Mouse (Mus musculus): ENCODE data around the gene Cnnm4. TPM values are rescaled to one million over a fixed set of nuclear protein-coding genes. Genes with fewer than 3 reads are reported as not detected.

Gene Cnnm4
- polyA plus RNA-seq, 1 experiment, result 6.2 TPM

DNA sequence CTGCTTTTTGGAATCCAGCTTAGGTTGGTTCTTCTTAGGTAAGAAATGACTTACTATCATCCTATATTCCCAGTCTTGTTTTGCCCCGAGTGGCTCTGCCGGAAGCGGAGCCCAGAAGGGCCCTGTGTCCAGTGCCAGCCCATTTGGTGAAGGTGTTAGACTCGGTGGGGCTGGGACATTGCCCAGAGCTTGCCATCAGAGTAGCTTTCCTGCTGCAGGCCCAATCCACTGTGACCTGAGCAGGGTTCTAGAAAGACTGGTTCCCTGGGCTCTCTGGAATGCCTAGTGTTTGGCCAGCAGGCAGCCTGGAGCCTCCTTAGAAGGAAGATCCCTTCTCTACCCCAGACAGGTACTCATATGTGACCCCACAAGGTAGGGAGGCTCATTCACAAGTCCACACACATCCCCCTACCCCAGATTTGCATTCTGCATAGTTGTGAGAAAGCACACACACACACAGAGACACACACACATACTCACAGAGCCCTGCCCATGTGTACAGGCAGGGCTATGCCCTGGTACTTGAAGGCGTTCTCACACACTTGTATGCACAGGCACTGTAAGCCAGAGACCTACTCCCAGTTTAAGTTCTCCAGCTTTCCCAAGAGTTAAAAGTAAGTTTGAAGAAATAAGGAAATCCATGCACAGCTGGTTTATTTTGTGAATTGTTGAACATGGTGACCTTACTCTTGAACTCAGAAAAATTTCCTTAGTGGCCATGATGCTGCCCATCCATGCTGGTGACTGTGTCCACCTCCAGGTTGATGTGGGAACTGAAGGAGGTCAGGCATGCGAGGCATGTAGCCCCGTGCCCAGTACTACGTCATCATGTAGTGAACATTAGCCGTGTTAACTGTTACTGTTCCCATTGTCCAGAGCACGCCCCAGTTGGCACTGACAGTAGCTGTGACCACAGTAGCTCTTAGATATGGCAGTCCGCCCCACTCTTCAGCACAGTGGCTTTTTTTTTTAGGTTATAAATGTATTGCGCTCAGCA, 8.8 kb downstream of the Cnnm4 start:
- TF ChIP-seq CTCF (IDR thresholded peaks at IDR 0.05; ENCODE audit: control insufficient read depth, insufficient read depth, insufficient read length) (no peak), USF1 (IDR thresholded peaks at IDR 0.05; ENCODE audit: low read depth) (no peak), MAX (IDR thresholded peaks at IDR 0.05) (no peak), MYOG (IDR thresholded peaks at IDR 0.05; ENCODE audit: control insufficient read depth, extremely low read depth, insufficient read length) (no peak), FOSL1 (IDR thresholded peaks at IDR 0.05; ENCODE audit: insufficient read depth, low read length, poor library complexity, severe bottlenecking) (no peak), CEBPB (IDR thresholded peaks at IDR 0.05; ENCODE audit: low read depth) (no peak), MYOD1 (IDR thresholded peaks at IDR 0.05; ENCODE audit: control insufficient read depth, insufficient read length, low read depth) (no peak)
- Histone ChIP-seq H3K79me3 (ENCODE audit: low read depth) (peaks cover 8% of the 10 kb centered on the region), H3ac (ENCODE audit: control insufficient read depth, insufficient read length, low read depth) (no peak overlapping the region), H3K79me2 (ENCODE audit: control insufficient read depth, insufficient read depth) (peaks cover 68% of the 10 kb centered on the region), H3K36me3 (ENCODE audit: control insufficient read depth, insufficient read depth) (no peaks in the 10 kb centered on the region), H3K4me3 (ENCODE audit: insufficient read depth, poor library complexity, severe bottlenecking) (no peak overlapping the region), H3K27me3 (ENCODE audit: control insufficient read depth, insufficient read depth, insufficient read length) (no peaks in the 10 kb centered on the region)

DNA sequence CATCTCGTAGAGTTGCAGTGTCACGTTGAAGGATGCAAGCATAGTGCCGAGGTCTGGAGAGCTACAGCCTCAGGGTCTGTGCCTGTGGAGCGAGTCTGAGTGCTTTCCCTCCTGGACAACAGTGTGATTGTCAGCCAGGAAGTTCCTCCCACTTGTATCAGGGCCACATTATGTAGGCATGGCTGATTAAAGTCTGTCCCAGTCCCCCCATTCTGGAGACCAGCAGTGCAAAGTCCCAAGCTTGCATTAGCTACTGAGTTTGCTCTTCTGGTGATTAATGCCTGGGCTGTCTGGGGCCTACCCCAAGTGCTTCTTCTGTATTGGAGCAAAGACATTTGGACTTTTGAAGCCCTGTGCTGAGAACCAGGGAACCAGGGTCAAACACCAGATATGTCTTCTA, 12.4 kb downstream of the Cnnm4 start:
- H3K27me3 ChIP-seq (ENCODE audit: control insufficient read depth, insufficient read depth, insufficient read length), result no peaks in the 10 kb centered on the region
- H3K79me3 ChIP-seq (ENCODE audit: low read depth), result peaks cover 1% of the 10 kb centered on the region
- H3K36me3 ChIP-seq (ENCODE audit: control insufficient read depth, insufficient read depth), result no peaks in the 10 kb centered on the region
- peaks cover 43% of the 10 kb centered on the region for H3K79me2 ChIP-seq (ENCODE audit: control insufficient read depth, insufficient read depth)
- H3K4me3 ChIP-seq (ENCODE audit: insufficient read depth, poor library complexity, severe bottlenecking), result no peak overlapping the region
- TF ChIP-seq MYOG (IDR thresholded peaks at IDR 0.05; ENCODE audit: control insufficient read depth, extremely low read depth, insufficient read length) (no peak), CEBPB (IDR thresholded peaks at IDR 0.05; ENCODE audit: low read depth) (no peak), FOSL1 (IDR thresholded peaks at IDR 0.05; ENCODE audit: insufficient read depth, low read length, poor library complexity, severe bottlenecking) (no peak), USF1 (IDR thresholded peaks at IDR 0.05; ENCODE audit: low read depth) (no peak)
- H3ac ChIP-seq (ENCODE audit: control insufficient read depth, insufficient read length, low read depth), result no peak overlapping the region

DNA sequence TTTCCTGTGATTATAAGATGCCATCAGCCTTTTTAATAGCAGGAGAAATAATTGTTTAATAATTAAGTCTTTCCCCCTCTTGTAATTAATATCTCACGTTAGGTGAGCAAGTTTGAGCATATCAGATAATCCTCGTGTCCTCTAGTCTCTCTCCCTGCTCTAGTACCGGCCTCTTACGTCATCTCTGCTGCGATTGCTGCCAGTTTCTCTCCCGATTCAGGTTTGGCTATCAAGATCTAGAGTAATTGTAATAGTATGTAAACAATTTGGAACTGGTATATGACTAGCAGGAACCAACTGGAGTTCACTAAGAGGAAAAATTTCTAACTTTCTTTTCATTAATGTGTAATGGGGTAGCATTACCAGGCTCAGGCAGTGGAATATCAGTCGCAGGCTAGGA, 13.7 kb downstream of the Cnnm4 start:
- Histone ChIP-seq H3K79me2 (ENCODE audit: control insufficient read depth, insufficient read depth) (peaks cover 32% of the 10 kb centered on the region), H3K27me3 (ENCODE audit: control insufficient read depth, insufficient read depth, insufficient read length) (no peaks in the 10 kb centered on the region), H3K79me3 (ENCODE audit: low read depth) (peaks cover 1% of the 10 kb centered on the region), H3ac (ENCODE audit: control insufficient read depth, insufficient read length, low read depth) (no peak overlapping the region), H3K36me3 (ENCODE audit: control insufficient read depth, insufficient read depth) (no peaks in the 10 kb centered on the region), H3K4me3 (ENCODE audit: insufficient read depth, poor library complexity, severe bottlenecking) (no peak overlapping the region)
- no peak for TF ChIP-seq MYOG (IDR thresholded peaks at IDR 0.05; ENCODE audit: control insufficient read depth, extremely low read depth, insufficient read length)
- TF ChIP-seq CEBPB (IDR thresholded peaks at IDR 0.05; ENCODE audit: low read depth), result no peak
- no peak for TF ChIP-seq MYOD1 (IDR thresholded peaks at IDR 0.05; ENCODE audit: control insufficient read depth, insufficient read length, low read depth)
- no peak for TF ChIP-seq MAX (IDR thresholded peaks at IDR 0.05)
- no peak for TF ChIP-seq USF1 (IDR thresholded peaks at IDR 0.05; ENCODE audit: low read depth)
- TF ChIP-seq CTCF (IDR thresholded peaks at IDR 0.05; ENCODE audit: control insufficient read depth, insufficient read depth, insufficient read length), result no peak
- no peak for TF ChIP-seq FOSL1 (IDR thresholded peaks at IDR 0.05; ENCODE audit: insufficient read depth, low read length, poor library complexity, severe bottlenecking)

DNA sequence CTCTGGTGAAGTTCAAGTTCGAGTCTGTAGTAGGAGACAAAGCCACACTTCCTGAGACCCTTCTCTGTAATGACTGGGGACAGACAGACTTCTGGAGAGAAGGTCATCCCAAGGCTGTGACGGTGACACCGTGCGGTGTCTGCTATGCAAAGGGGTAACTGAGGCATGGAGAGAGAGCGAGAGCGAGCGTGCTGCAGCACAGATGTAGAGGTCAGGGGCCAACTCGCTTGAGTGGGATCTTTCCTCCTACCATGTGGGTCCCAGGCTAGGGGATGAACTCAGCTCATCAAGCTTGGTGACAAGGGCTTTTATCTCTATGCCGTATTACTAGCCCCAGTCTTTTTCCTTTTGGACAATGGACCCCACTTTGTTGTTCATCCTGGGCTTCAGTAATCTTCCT, 15.7 kb downstream of the Cnnm4 start:
- Histone ChIP-seq H3K4me3 (ENCODE audit: insufficient read depth, poor library complexity, severe bottlenecking) (no peak overlapping the region), H3K27me3 (ENCODE audit: control insufficient read depth, insufficient read depth, insufficient read length) (no peaks in the 10 kb centered on the region), H3K79me2 (ENCODE audit: control insufficient read depth, insufficient read depth) (peaks cover 23% of the 10 kb centered on the region), H3K36me3 (ENCODE audit: control insufficient read depth, insufficient read depth) (no peaks in the 10 kb centered on the region), H3ac (ENCODE audit: control insufficient read depth, insufficient read length, low read depth) (no peak overlapping the region), H3K79me3 (ENCODE audit: low read depth) (no peaks in the 10 kb centered on the region)
- TF ChIP-seq FOSL1 (IDR thresholded peaks at IDR 0.05; ENCODE audit: insufficient read depth, low read length, poor library complexity, severe bottlenecking) (no peak), CTCF (IDR thresholded peaks at IDR 0.05; ENCODE audit: control insufficient read depth, insufficient read depth, insufficient read length) (no peak), MAX (IDR thresholded peaks at IDR 0.05) (no peak), USF1 (IDR thresholded peaks at IDR 0.05; ENCODE audit: low read depth) (no peak), CEBPB (IDR thresholded peaks at IDR 0.05; ENCODE audit: low read depth) (no peak), MYOD1 (IDR thresholded peaks at IDR 0.05; ENCODE audit: control insufficient read depth, insufficient read length, low read depth) (no peak), MYOG (IDR thresholded peaks at IDR 0.05; ENCODE audit: control insufficient read depth, extremely low read depth, insufficient read length) (no peak)

DNA sequence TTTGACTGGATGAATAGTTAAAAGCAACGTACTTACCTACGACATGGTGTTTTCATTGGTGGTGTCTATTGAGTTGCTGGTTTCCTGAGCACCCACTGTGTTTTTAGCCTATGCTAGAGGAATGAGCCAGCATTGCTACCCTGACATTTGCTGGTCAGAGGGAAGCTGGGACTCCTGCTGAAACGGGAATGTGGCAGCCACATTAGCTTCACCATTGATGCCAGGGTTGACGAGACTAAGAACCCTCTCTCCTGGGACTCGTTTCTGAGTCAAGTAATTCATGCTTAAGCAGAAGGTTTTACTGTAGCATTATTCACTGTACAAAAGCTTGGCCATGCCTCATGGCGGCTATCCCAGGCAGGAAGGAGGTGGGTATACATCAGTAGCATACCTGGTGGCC, 18.2 kb downstream of the Cnnm4 start:
- H3K4me3 ChIP-seq (ENCODE audit: insufficient read depth, poor library complexity, severe bottlenecking), result no peak overlapping the region
- H3K27me3 ChIP-seq (ENCODE audit: control insufficient read depth, insufficient read depth, insufficient read length), result no peaks in the 10 kb centered on the region
- no peak overlapping the region for H3ac ChIP-seq (ENCODE audit: control insufficient read depth, insufficient read length, low read depth)
- H3K79me2 ChIP-seq (ENCODE audit: control insufficient read depth, insufficient read depth), result peaks cover 20% of the 10 kb centered on the region
- H3K79me3 ChIP-seq (ENCODE audit: low read depth), result no peaks in the 10 kb centered on the region
- TF ChIP-seq MYOD1 (IDR thresholded peaks at IDR 0.05; ENCODE audit: control insufficient read depth, insufficient read length, low read depth) (no peak), CTCF (IDR thresholded peaks at IDR 0.05; ENCODE audit: control insufficient read depth, insufficient read depth, insufficient read length) (no peak), FOSL1 (IDR thresholded peaks at IDR 0.05; ENCODE audit: insufficient read depth, low read length, poor library complexity, severe bottlenecking) (no peak)
- H3K36me3 ChIP-seq (ENCODE audit: control insufficient read depth, insufficient read depth), result no peaks in the 10 kb centered on the region

Measured in C2C12 (cell line).